Mouse (Mus musculus) stomach, postnatal 0 days (tissue): ENCODE data around the gene Gm15319. TPM values are rescaled to one million over a fixed set of nuclear protein-coding genes. Genes with fewer than 3 reads are reported as not detected.
"Not testable (repeated sequence)": the region's sequence is repeated elsewhere in the genome, so short reads cannot be mapped to it uniquely, and the experiment has no call there.

ENCODE experiments used
- ATAC-seq: fragments of 200-750 bp; cut with Nextera tagmentation; 2 replicates; pipeline ENCODE4 v1.8.0; 2017; ENCODE audit not compliant: low FRiP score, low TSS enrichment
- DNase-seq: peaks from one replicate; pipeline ENCODE4 v3.0.0-alpha.2; 2016; ENCODE audit warnings: low spot score
- H3K27ac ChIP-seq: fragments of 300-500 bp; sonication (generic); replicated peaks from 2 replicates; pipeline ENCODE4 v1.5.1; 2014; ENCODE audit warnings: mild to moderate bottlenecking, control low read depth
- H3K27me3 ChIP-seq: fragments of 300-500 bp; sonication (generic); 2 replicates; pipeline ENCODE4 v1.6.1; 2014; ENCODE audit warnings: low read length; ENCODE audit not compliant: control insufficient read depth, insufficient read depth
- H3K36me3 ChIP-seq: fragments of 300-500 bp; sonication (generic); 2 replicates; pipeline ENCODE4 v1.6.1; 2014; ENCODE audit warnings: low read length, mixed read lengths; ENCODE audit not compliant: control insufficient read depth, insufficient read depth
- H3K4me1 ChIP-seq: fragments of 300-500 bp; sonication (generic); replicated peaks from 2 replicates; pipeline ENCODE4 v1.6.1; 2014; ENCODE audit warnings: antibody characterized with exemption; ENCODE audit not compliant: control insufficient read depth, insufficient read depth
- H3K4me2 ChIP-seq: fragments of 300-500 bp; sonication (generic); replicated peaks from 2 replicates; pipeline ENCODE4 v1.6.1; 2014; ENCODE audit warnings: low read depth, mild to moderate bottlenecking, control low read depth, moderate library complexity
- H3K4me3 ChIP-seq: fragments of 300-500 bp; sonication (generic); 2 replicates; pipeline ENCODE4 v1.5.1; 2014; ENCODE audit warnings: low read depth, low read length, control low read depth
- H3K9ac ChIP-seq: fragments of 300-500 bp; sonication (generic); 2 replicates; pipeline ENCODE4 v1.6.1; 2014; ENCODE audit warnings: mild to moderate bottlenecking, low read length, control low read depth, mixed read lengths
- H3K9me3 ChIP-seq: fragments of 300-500 bp; sonication (generic); 2 replicates; pipeline ENCODE4 v1.6.1; 2016; ENCODE audit warnings: low read length; ENCODE audit not compliant: control insufficient read depth
- CTCF ChIP-seq: IDR thresholded peaks from 2 replicates; pipeline ENCODE4 v1.5.1; 2016; ENCODE audit warnings: antibody characterized with exemption, low read depth, mild to moderate bottlenecking, moderate library complexity
- WGBS: fragments of 180-500 bp; shearing (Covaris S2); extraction: QIAGEN DNeasy Blood & Tissue Kit; methylation state at CpG from one replicate; pipeline ENCODE4 v1.1.7; 2014; 5-methylcytosine and 5-hydroxymethylcytosine counted together
- polyA plus RNA-seq: library from polyadenylated mRNA; unstranded; fragments of >200 nt; fragmentation: Nextera tagmentation; extraction: Ambion mirVana; gene quantifications from 2 replicates; pipeline ENCODE4 v1.2.1, GENCODE M21; 2015

Gene Gm15319
- polyA plus RNA-seq, result 0.05 TPM in 1 of 2 replicates, not detected in the other

DNA sequence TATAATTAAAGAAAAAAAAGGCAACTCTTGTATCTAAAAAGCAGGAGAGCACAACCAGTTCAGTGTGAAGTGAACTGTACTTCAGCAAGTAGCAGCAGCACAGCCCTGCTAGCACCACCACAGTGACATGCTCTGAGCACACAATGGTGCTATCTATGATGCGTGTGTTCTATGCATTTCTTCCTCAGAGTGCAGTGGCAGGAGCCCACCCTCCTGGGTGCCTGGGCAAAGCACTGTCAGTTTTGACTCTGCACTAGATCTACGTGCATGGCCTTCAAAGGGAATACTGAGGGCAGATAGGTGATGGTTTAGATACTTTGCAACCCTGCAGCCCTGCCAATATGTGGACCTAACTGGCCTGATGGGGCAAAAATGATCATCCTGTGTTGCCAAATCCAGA lies at the start of gene Gm15319:
Gene Gm15319, minus strand, starts transcription at position 101 of the 400 bp plus-strand sequence.
- WGBS, result no CpG with 5 or more reads among the region's 2 CpGs
- H3K4me3 ChIP-seq, H3K4me1 ChIP-seq, ATAC-seq, H3K27ac ChIP-seq, H3K36me3 ChIP-seq, H3K9me3 ChIP-seq, DNase-seq, H3K9ac ChIP-seq, H3K4me2 ChIP-seq, H3K27me3 ChIP-seq: not testable (repeated sequence)

DNA sequence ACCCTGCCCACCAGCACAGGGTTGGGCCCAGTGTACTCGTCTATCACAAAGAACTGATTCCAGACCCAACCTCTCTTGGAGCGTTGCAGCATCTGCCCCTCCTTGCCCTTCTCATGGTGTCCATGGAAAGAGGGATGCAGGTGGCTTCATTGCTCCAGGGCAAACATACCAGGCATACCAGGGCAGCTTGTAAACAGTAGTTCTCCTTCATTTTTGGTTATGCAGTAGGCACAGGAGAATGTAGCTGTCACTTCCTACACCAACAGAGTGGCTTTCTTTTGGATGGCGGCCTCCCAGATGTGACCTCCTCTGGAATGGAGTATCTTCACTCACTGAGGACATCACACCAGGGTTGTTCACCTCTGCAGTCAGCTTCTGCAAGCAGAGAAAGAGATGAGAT lies 47.3 kb upstream of the Gm15319 start:
- not testable (repeated sequence) for H3K4me2 ChIP-seq, H3K9ac ChIP-seq, H3K27ac ChIP-seq, H3K4me1 ChIP-seq, H3K36me3 ChIP-seq, H3K9me3 ChIP-seq, H3K27me3 ChIP-seq, ATAC-seq, H3K4me3 ChIP-seq, DNase-seq
- no CpG with 5 or more reads among the region's 3 CpGs for WGBS

DNA sequence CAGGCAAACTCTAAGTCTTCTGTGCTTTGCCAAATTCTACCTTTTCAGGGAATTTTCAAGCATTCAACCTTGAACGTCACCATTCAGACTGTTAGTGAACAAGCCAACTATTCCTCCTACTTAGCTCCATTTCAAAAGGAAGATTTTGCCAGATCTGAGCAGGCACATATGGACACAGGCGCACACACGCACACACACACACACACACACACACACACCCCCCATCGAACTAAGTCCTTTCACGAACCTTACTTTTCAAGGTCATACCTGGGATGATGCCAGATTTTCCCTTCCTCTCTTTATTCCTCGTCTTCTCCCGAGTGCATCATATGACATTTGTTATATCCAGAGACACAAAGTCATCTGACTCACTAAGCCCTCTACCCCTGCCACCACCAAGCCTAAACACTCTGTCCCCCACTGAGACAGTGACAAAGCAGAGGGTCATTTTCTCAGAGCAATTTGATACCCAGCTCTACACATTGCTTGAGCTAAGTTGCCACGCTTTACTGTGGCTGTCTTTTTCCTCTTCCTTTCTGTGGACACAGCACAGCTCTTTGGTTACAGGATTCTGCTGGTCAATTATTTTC lies 45.5 kb upstream of the Gm15319 start:
- H3K4me2 ChIP-seq, H3K4me3 ChIP-seq, ATAC-seq, H3K4me1 ChIP-seq, H3K9ac ChIP-seq, H3K27me3 ChIP-seq, H3K9me3 ChIP-seq, H3K36me3 ChIP-seq, H3K27ac ChIP-seq: not testable (repeated sequence)
- 87% methylated on average over 7 of the region's 8 CpGs for WGBS
- peak; percentile 12 for DNase-seq

DNA sequence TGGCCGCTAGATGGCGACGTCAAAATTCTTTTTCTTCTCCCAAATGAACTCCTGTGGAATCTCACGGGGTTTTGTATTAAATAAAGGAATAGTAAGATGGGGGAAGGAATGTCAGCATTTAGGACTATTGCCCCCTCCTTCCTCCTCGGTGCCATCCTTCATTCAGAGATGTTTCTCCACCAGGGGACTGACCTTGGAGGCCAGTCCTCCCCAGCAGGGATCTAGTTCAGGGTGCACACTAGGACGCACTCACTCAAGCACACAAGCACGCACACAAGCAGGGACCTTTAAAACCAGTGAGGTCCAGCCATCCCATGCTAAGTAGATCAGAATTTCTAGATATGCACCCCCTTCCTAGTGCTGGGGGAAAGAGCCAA lies 26.3 kb upstream of the Gm15319 start:
- WGBS, result 15% methylated on average over 2 of the region's 7 CpGs
- not testable (repeated sequence) for DNase-seq, H3K9ac ChIP-seq, ATAC-seq, H3K9me3 ChIP-seq, H3K27me3 ChIP-seq, H3K27ac ChIP-seq, H3K36me3 ChIP-seq, H3K4me2 ChIP-seq, H3K4me3 ChIP-seq, H3K4me1 ChIP-seq
- TF ChIP-seq CTCF, result peak; percentile 26

DNA sequence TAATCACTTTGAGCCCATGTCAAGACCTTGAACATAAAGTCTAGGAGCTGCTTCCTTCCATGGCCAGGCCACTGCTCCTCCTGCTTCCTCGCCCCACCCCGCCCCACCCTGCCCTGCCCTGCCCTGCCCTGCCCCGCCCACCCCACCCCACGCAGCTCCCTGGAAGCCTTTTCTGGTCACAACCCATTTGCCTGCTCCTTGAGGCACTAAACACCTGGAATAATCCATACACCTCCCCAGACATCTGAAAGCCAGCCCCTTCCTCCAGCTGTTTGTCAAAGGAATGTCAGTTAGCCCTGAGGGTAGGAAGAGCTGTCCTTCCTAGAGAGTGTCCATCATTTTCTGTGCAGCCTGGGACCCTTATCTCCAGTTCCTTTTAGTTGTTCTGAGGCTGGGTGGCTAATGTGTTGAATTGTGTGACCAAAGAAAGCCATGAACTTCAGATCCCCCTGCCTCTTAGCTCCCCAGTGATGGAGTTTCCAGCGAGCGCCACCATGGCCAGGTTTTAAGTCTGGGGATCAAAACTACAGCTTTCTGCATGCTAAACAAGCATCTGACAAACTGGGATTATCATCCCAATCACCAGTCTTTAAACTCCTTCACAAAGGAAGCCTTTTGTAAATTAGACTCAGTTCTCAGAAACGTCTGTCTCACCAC lies 25.8 kb upstream of the Gm15319 start:
- not testable (repeated sequence) for H3K4me1 ChIP-seq, H3K4me2 ChIP-seq, DNase-seq, H3K27ac ChIP-seq, H3K9ac ChIP-seq, H3K9me3 ChIP-seq, H3K4me3 ChIP-seq, H3K36me3 ChIP-seq, H3K27me3 ChIP-seq
- WGBS, result 100% methylated on average over 1 of the region's 7 CpGs
- peak; percentile 42; the same call in 1 of the 2 replicates for ATAC-seq

DNA sequence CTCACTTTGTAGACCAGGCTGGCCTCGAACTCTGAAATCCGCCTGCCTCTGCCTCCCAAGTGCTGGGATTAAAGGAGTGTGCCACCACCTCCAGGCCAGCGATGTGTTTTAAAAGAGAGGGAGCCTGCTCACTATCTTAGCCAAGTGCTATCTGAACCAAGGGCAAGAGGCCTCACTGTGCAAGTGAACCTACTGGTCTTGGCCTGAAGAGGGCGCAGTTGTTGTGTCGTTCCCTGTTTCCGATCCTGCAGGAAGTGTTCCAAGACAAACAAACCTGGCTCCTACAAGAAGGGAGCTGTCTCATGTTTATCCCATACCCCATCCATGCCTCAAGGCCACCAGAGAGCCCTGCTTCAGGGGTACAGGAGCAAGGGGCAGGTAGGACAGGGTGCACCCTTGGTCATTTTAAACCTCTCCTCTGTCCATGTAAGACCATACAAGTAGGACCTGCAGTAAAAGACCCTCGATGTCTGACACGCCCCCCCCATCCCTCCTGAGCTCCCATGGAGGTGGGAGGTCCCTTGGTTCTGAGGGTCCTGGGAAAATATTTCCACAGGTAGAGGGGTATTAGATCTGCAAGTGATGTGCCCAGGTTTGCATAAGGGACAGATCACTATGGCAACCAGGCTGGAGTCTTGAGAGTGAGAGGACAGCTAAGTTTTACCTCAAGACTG lies 24.2 kb upstream of the Gm15319 start:
- not testable (repeated sequence) for H3K4me2 ChIP-seq, H3K27me3 ChIP-seq, H3K4me1 ChIP-seq, H3K36me3 ChIP-seq, H3K9me3 ChIP-seq, H3K27ac ChIP-seq, H3K4me3 ChIP-seq, ATAC-seq, DNase-seq, H3K9ac ChIP-seq
- 80% methylated on average over 2 of the region's 8 CpGs for WGBS

DNA sequence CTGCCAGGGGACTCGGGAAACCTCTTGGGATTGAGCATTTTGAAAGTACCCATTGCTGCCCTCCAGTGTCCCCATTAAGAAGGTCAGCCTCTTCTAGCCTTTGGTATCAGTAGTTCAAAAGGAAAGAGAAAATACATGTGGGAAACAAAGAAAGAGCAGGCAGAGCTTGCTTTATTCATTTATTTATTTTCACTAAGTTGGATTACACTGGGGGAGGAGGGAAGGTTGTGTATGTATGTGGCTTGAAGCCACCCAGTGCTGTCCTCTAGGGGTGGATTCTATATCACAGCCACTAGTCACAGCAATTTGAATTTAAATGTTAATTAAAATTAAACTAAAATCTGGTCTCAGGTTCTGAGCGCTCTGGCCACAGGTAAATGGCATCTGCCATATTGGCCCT lies 22.0 kb upstream of the Gm15319 start:
- H3K4me1 ChIP-seq, H3K9ac ChIP-seq, DNase-seq, H3K4me2 ChIP-seq, H3K4me3 ChIP-seq, H3K36me3 ChIP-seq, ATAC-seq, H3K27ac ChIP-seq, H3K27me3 ChIP-seq, H3K9me3 ChIP-seq: not testable (repeated sequence)
- no CpG with 5 or more reads among the region's 2 CpGs for WGBS

DNA sequence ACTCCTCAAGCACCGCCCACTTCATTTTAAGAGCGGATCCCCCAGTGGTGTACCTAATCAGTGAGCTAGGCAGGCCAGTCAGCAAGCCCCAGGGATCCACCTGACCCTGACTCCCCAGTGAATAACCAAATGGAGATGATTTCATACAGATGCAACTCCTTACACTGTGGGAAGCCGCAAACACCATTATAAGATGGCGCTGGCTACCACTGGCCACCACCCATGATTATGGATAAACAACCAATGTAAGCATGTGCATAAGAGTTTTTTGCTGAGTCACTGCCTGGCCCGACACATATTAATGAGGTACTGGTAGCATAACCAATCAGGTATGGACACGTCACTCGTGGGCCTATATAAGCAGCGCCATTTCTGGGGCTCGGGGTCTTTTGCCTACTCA lies 21.1 kb upstream of the Gm15319 start:
- DNase-seq, H3K9me3 ChIP-seq, H3K36me3 ChIP-seq, H3K4me2 ChIP-seq, H3K4me1 ChIP-seq, ATAC-seq, H3K4me3 ChIP-seq, H3K27me3 ChIP-seq, H3K27ac ChIP-seq, H3K9ac ChIP-seq: not testable (repeated sequence)
- 96% methylated on average over 7 of the region's 9 CpGs for WGBS

DNA sequence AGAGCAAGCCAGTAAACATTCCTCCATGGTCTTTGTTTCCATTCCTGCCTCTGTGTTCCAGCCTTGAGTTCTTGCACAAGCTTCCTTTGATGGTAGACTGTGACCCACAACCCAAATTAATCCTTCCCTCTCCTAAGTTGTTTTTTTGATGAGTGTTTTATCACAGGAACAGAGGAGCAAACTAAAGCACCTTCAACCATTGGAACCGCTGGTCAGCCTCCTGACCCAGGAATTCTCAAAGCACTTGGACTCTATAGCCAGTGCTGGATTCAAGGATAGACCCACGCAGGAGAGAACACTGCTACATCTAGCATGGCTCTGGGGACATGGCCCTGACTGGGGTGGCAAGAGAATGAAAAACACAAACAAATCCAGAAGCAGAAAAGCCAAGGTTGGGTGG lies 19.1 kb upstream of the Gm15319 start:
- H3K36me3 ChIP-seq, H3K9ac ChIP-seq, H3K4me1 ChIP-seq, H3K27ac ChIP-seq, DNase-seq, ATAC-seq, H3K4me3 ChIP-seq, H3K4me2 ChIP-seq, H3K9me3 ChIP-seq, H3K27me3 ChIP-seq: not testable (repeated sequence)
- WGBS, result 83% methylated on average over 2 of the region's 2 CpGs
